Mouse (Mus musculus) heart, embryonic 15.5 days (tissue): Measurements from ENCODE around the gene Speer4d. TPM values are rescaled to one million over a fixed set of nuclear protein-coding genes. Genes with fewer than 3 reads are reported as not detected.

Source experiments
- polyA plus RNA-seq: library from polyadenylated mRNA; unstranded; fragments of >200 nt; fragmentation: Nextera tagmentation; extraction: Ambion mirVana; gene quantifications from 2 replicates; pipeline ENCODE4 v1.2.1, GENCODE M21; 2015

The Speer4d gene
- polyA plus RNA-seq, 1 experiment from 2014 or later: not detected

Other genes starting within 250 kb of the Speer4d start
- gene Gm21149, start 142.5 kb upstream of the Speer4d start, polyA plus RNA-seq: 0.15 and 0.21 TPM in 2 replicates
- gene Gm21190, start 89.8 kb upstream of the Speer4d start, polyA plus RNA-seq: not detected in 2 replicates
- 0.18 and 0.31 TPM in 2 replicates for gene Gm21083, start 41.7 kb upstream of the Speer4d start, polyA plus RNA-seq
- not detected in 2 replicates for gene 4930572O03Rik, start 38.0 kb downstream of the Speer4d start, polyA plus RNA-seq
- gene Speer4c, start 95.2 kb downstream of the Speer4d start, polyA plus RNA-seq: not detected in 2 replicates